Mouse (Mus musculus) adrenal gland, postnatal 36 days (tissue): ENCODE data around the gene Tmem9. TPM values are rescaled to one million over a fixed set of nuclear protein-coding genes. Genes with fewer than 3 reads are reported as not detected.

Experiments
- total RNA-seq, 2 experiments: library from RNA; stranded (reverse); gene quantifications; 2 replicates each; pipeline ENCODE4 v1.2.3; 2021

The Tmem9 gene
- total RNA-seq, 2 experiments from 2014 or later = 32.4 to 43.1 TPM

Other genes starting within 250 kb of the Tmem9 start
- gene Phlda3, start 242.0 kb upstream of the Tmem9 start, total RNA-seq = 10 to 100 TPM; 45.8 to 51.9 TPM
- gene Tnni1, start 228.7 kb upstream of the Tmem9 start, total RNA-seq = under 1 TPM in 1 of 2 experiments, not detected in 1; 0.33 TPM
- gene Lad1, start 189.6 kb upstream of the Tmem9 start, total RNA-seq = not detected
- 1 to 10 TPM; 2.5 to 2.6 TPM for gene Tnnt2, start 171.8 kb upstream of the Tmem9 start, total RNA-seq
- not detected for gene Pkp1, start 88.9 kb upstream of the Tmem9 start, total RNA-seq
- under 1 TPM in 1 of 2 experiments, not detected in 1; 0.07 TPM for gene Igfn1, start 1.8 kb upstream of the Tmem9 start, total RNA-seq
- gene Ascl5, start 42.7 kb downstream of the Tmem9 start, total RNA-seq = not detected
- under 1 TPM; 0.10 to 0.23 TPM for gene Cacna1s, start 44.6 kb downstream of the Tmem9 start, total RNA-seq
- 1 to 10 TPM; 2.4 TPM for gene Kif21b, start 123.2 kb downstream of the Tmem9 start, total RNA-seq
- gene Mroh3, start 204.7 kb downstream of the Tmem9 start, total RNA-seq = not detected
- not detected for gene Inava, start 226.1 kb downstream of the Tmem9 start, total RNA-seq